Mouse (Mus musculus) embryonic stem cell, embryonic (primary cell): ENCODE results near the gene Mien1.

Experiments used
- CTCF ChIA-PET, 4 experiments: fragments of 300-600 bp in 2 of 4; fragments of 350-600 bp in 2 of 4; sonication (Branson Sonifier 250); formaldehyde crosslinking; loops; one replicate each; lab custom pipeline; 2022; ENCODE audit warnings: inconsistent platforms in 2 of 4; lab: Charles Lee
- POLR2A ChIA-PET, 4 experiments: fragments of 300-600 bp in 2 of 4; fragments of 350-600 bp in 2 of 4; sonication (Branson Sonifier 250); formaldehyde crosslinking; loops; one replicate each; lab custom pipeline; 2022; ENCODE audit warnings: antibody characterized with exemption in 4 of 4, inconsistent platforms in 1 of 4; lab: Charles Lee

The Mien1 gene

DNA sequence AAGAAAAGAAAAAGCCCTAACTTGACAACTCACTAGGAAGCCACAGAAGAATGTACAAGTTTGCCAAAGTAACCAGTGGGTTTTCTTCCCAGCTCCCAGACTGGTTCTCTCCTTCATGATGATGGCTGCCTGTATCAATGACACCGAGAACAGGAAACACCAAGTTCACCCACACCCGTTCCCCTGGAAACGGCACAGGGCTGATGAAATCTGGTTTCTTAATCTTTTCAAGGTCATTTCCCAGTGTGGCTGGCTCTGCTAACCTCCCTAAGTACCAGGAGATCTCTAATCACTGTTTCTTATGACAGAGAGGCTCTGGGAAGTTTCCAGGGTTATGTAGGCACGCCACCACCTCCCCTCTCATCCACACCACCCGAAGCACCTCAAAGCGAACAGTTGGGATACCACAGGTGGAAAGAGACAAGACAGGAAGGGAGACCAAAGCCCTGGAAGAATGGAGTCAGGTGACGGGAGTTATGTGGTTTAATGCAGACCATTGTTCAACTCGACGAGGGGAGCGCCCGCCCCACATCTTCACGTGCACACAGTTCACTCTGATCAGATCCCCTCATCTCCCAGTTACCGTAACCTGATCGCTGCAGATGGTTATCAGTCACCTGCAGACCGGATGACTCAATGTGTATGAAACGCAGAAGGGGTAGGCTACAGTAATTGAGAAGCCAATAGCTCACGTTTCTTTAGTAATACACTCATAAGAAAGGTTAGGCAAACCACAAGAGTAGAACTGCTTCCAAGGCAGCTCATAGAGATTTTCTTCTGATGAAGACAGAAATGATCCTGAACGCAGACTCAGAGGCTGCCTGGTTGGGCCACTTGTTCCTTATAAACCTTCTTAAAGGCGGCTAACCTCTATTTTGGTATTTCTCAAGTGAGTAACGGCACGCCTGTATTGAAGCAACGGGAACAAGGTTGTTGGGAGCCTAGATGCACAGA is 31.2 kb upstream of the Mien1 start:
- POLR2A ChIA-PET: interaction anchor here in 3 of 4 experiments (0.6 to 2.3 kb wide), 20 partner anchors 8 to 412 kb away, joined by 3 to 18 read pairs (median 3); partner anchors contain the start of gene Mien1 (in 2 of the 3)
- CTCF ChIA-PET: interaction anchor here (0.5 to 2.0 kb wide), 10 partner anchors 12 to 451 kb away, joined by 3 to 9 read pairs (median 4); no protein-coding TSS in a partner anchor

DNA sequence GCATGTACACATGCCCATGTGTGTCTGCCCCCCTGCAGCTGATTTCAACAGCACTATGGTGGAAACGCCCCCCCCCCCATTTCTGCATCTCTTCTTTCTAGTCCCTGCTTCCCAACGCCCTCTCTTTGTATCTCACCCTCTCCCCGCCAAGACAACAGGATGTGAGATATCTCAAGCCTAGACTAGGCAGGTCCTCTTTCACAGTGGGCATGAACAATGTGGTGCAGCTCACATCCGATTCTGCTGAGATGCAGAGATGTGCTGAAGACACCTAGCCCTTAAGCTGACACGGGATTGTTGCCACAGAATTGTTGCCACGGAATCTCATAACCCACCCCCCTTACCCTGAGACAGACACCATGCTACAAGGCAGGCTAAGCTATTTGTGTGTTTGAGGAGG is 25.7 kb upstream of the Mien1 start:
- CTCF ChIA-PET: interaction anchor here in 2 of 4 experiments (0.9 to 2.3 kb wide), 3 partner anchors 61 to 122 kb away, joined by 3 to 7 read pairs (median 4); no protein-coding TSS in a partner anchor
- POLR2A ChIA-PET: interaction anchor here in 2 of 4 experiments (0.5 to 1.5 kb wide), 3 partner anchors 16 to 123 kb away, joined by 3 to 4 read pairs (median 4); partner anchors contain the start of gene Ormdl3 (in 1 of the 2)

DNA sequence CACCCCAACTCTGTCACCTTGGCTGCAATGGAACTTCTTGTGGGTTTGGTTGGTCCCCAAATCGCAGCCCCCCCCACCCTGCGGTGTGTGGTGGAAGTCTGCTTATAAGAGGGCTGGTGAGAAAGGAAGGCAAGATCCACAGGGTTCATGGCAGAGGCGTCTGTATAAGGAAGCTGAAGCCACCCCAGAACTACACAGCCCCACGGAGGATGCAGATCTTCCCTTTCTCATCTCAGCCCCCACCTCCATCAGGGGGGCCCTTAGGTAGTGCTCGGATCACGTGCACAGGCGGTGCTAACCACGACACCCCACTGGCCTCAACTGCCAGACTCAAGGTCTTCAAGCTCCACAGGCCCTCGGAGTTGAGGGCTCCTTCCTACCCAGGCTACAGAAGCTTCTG is 25.1 kb upstream of the Mien1 start:
- CTCF ChIA-PET: interaction anchor here in 2 of 4 experiments (0.7 to 2.3 kb wide), 5 partner anchors 60 to 128 kb away, joined by 3 to 7 read pairs (median 3); no protein-coding TSS in a partner anchor

DNA sequence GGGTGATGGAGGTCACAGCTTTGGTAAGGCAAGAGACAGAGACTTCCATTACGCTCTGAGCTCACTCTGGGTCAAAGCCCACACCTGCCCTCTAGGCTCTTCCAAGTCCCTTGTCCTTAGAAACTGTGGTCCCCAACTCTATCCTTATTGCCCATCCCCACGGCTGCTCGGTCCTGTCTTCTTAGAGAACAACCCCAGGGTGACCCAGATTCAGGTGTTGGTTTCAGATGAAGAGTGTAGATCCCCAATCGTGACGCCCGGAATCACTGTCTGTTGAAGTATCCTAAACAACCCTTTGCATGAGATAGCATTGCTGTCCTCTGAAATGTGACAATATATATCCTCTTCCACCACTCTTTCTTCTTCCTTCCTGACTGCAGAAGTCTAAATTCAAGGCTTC is 23.5 kb upstream of the Mien1 start:
- CTCF ChIA-PET: no interaction called here
- POLR2A ChIA-PET: interaction anchor here in 2 of 4 experiments (0.6 to 1.4 kb wide), 5 partner anchors 8 to 125 kb away, joined by 3 to 5 read pairs (median 3); partner anchors contain the start of gene Ormdl3 (in 1 of the 2)

More for the DNA sequence above, 25.1 kb upstream of the Mien1 start:
- POLR2A ChIA-PET: interaction anchor here in 3 of 4 experiments (1.0 to 1.5 kb wide), 4 partner anchors 15 to 124 kb away, joined by 3 to 5 read pairs (median 4); partner anchors contain the start of gene Ormdl3 (in 1 of the 3)

- CTCF ChIA-PET: interaction anchor here in 3 of 4 experiments (0.5 to 7.2 kb wide), 5 partner anchors 93 to 874 kb away, joined by 3 to 45 read pairs (median 4); no protein-coding TSS in a partner anchor
- POLR2A ChIA-PET: interaction anchor here in 2 of 4 experiments (0.5 to 1.3 kb wide), 7 partner anchors 9 to 273 kb away, joined by 3 to 5 read pairs (median 3); partner anchors contain the start of gene Grb7 (in 1 of the 2)
Observed at GRCm38 (mm10) chr11:98461109-98461720, 22.4 kb upstream of the Mien1 start.

DNA sequence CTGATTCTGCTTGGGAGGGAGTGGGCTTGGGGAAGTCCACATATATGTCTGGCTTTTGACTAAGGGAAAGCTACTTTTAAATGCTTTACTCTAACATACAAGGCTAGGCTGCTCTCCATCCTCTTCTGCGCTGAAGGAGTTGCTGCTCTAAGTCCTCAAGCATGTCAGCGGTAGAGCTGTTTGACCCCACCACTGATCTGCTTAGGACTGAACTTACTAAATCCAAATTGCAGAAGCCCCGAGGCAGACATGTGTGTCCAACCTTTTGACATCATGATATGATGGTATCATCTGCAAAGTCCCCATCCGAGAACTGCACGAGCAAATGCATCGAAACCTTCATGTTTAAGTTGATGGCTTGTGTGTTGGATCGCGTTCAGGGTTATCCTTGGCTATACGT is 21.1 kb upstream of the Mien1 start:
- ChIA-PET CTCF (interaction anchor here in 1 of 4 experiments (7.2 kb wide), 1 partner anchor 118 kb away, joined by 45 read pairs; no protein-coding TSS in a partner anchor), POLR2A (interaction anchor here in 2 of 4 experiments (0.9 to 3.2 kb wide), 6 partner anchors 10 to 123 kb away, joined by 3 to 18 read pairs (median 6); partner anchors contain the start of genes Mien1 (in 1 of the 2), Stard3 (in 1 of the 2) and Zpbp2 (in 1 of the 2))

GRCm38 (mm10) chr11:98459071-98459741 is 20.4 kb upstream of the Mien1 start:
- POLR2A ChIA-PET: interaction anchor here in 3 of 4 experiments (0.5 to 3.5 kb wide), 16 partner anchors 10 to 677 kb away, joined by 3 to 22 read pairs (median 7); partner anchors contain the start of genes Grb7 (in 1 of the 3), Mien1 (in 1 of the 3), Rpl23 (in 1 of the 3) and Stard3 (in 1 of the 3)

DNA sequence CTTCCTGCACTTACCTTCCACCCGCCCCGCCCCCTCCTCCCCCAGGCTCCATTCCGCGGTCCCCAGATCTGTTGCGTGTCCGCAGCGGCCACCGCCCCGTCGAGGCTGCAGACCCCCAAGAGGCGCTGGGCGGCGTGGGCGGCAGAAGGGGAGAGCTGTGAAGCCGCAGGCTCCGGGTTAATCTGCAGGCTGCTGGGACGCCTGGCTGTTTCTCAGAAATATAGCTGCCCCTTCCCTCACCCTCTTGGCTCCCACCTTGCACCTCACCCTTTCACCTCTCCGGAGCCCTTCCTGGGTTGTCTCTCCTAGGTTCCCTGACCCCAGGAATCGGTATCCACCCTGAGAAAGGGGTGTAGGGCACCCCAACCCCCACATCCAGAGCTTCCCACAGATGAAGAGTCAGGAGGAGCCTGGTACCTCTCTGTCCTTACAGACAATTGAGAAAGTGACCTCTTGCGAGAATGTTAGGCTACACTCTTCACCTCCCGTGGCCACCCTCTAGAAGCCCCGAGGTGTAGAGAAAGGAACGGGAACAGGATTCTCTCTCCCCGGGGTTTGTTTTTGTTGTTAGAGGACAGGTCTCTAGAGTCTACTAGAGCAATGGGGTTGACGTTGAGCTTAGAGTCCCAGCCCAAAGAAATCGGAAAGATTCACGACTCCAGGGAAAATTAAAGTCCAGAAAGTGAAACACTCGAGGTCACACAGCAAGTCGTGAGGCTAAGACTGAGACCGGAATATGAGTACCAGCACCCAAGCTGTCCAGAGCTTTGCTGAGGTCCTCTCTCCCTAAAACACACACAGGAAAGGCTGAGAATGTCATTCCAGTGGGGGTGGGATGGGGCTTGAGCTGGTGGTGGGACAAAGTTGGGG is 19.6 kb upstream of the Mien1 start:
- ChIA-PET POLR2A (interaction anchor here in 3 of 4 experiments (0.5 to 3.5 kb wide), 49 partner anchors 9 to 676 kb away, joined by 3 to 22 read pairs (median 4); partner anchors contain the start of genes Mien1 (in 3 of the 3), Ormdl3 (in 2 of the 3), Pgap3 (in 2 of the 3) and Erbb2 (in 1 of the 3)), CTCF (interaction anchor here (0.5 to 7.2 kb wide), 64 partner anchors 8 to 1862 kb away, joined by 3 to 45 read pairs (median 3); partner anchors contain the start of genes Mien1 (in 3 of the 4), Stard3 (in 2 of the 4), Tcap (in 2 of the 4) and Zpbp2 (in 2 of the 4))

More at GRCm38 (mm10) chr11:98459071-98459741, 20.4 kb upstream of the Mien1 start:
- CTCF ChIA-PET: interaction anchor here in 3 of 4 experiments (1.3 to 7.2 kb wide), 8 partner anchors 11 to 118 kb away, joined by 3 to 45 read pairs (median 10); partner anchors contain the start of genes Mien1 (in 1 of the 3) and Zpbp2 (in 1 of the 3)

DNA sequence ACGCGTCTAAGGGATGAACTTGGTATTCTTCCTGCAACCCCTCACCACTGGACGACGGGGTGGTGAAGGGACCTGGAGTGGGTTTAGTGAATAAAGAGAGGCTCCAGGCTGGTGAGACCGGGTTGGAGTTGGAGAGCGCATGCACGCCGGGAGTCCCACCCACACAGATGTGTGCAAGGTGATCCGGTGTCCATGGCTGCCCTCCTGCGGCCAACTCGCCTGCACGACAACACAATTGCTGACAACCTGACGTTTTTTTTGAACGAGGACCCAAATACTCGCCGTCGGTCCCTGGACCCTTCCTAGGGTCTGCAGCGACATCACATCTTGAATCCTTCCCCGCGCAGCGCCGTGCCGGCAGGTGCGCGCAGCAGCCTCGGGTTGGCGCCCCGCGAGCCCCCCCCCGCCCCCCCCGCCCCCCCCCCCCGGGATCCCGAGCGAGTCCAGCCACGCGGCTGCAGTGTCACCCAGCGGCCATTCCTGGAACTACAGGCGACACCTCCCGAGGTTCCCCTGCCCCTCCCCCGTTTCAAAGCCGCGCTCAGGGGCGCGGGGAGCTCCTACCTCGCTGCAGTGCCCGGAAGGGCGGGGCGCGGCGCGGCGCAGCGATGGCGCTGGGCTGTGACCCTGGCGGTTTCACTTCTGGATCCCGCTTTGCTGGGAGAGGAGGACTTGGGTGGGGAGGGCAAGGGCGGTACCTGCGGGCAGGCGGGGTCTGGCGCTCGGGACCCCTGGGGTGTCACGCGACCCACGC is 18.8 kb upstream of the Mien1 start:
- ChIA-PET CTCF (interaction anchor here (0.5 to 7.2 kb wide), 65 partner anchors 9 to 1863 kb away, joined by 3 to 45 read pairs (median 3); partner anchors contain the start of genes Mien1 (in 3 of the 4), Stard3 (in 2 of the 4), Tcap (in 2 of the 4) and Zpbp2 (in 2 of the 4)), POLR2A (interaction anchor here in 3 of 4 experiments (0.6 to 3.5 kb wide), 48 partner anchors 8 to 318 kb away, joined by 3 to 22 read pairs (median 4); partner anchors contain the start of genes Erbb2 (in 2 of the 3), Mien1 (in 2 of the 3), Ormdl3 (in 2 of the 3) and Pgap3 (in 2 of the 3))

- ChIA-PET CTCF (interaction anchor here (0.6 to 7.2 kb wide), 22 partner anchors 9 to 330 kb away, joined by 3 to 45 read pairs (median 4); partner anchors contain the start of genes Lrrc3c (in 1 of the 4), Mien1 (in 1 of the 4), Ormdl3 (in 1 of the 4) and Ppp1r1b (in 1 of the 4)), POLR2A (interaction anchor here in 3 of 4 experiments (0.7 to 3.5 kb wide), 13 partner anchors 8 to 115 kb away, joined by 3 to 22 read pairs (median 8); partner anchors contain the start of genes Erbb2 (in 1 of the 3), Grb7 (in 1 of the 3), Mien1 (in 1 of the 3) and Stard3 (in 1 of the 3))
Observed at GRCm38 (mm10) chr11:98456945-98457344, 18.2 kb upstream of the Mien1 start.

DNA sequence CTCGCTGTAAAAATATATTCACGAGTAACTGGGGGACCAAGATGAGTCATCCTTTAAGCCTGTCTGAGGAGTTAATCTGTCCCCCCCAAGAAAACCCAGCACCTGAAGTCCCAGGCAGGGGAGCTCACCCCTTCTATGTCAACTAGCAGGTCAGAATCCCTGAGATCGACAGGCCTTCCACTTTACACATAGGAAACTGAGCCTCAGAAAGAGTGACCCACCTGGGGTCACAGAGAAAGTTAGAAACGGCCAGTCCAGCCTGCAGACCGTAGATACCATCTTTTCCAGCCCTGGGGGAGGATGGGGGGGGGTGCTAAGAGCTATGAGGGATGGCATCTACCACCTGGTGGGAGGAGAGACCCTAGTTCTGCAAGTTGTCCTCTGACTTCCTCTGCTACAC is 17.8 kb upstream of the Mien1 start:
- POLR2A ChIA-PET: interaction anchor here in 2 of 4 experiments (0.9 to 3.5 kb wide), 8 partner anchors 8 to 131 kb away, joined by 3 to 22 read pairs (median 4); partner anchors contain the start of genes Erbb2 (in 1 of the 2), Grb7 (in 1 of the 2), Mien1 (in 1 of the 2) and Ormdl3 (in 1 of the 2)
- CTCF ChIA-PET: interaction anchor here (0.6 to 7.2 kb wide), 18 partner anchors 9 to 223 kb away, joined by 3 to 45 read pairs (median 4); partner anchors contain the start of genes Lrrc3c (in 2 of the 4), Mien1 (in 1 of the 4), Ormdl3 (in 1 of the 4) and Ppp1r1b (in 1 of the 4)

GRCm38 (mm10) chr11:98455484-98455883 is 16.7 kb upstream of the Mien1 start:
- ChIA-PET CTCF (interaction anchor here (0.6 to 7.2 kb wide), 14 partner anchors 8 to 207 kb away, joined by 3 to 45 read pairs (median 4); partner anchors contain the start of gene Mien1 (in 2 of the 4)), POLR2A (interaction anchor here in 2 of 4 experiments (0.6 to 1.6 kb wide), 3 partner anchors 17 to 380 kb away, joined by 3 to 5 read pairs (median 3); partner anchors contain the start of genes Mien1 (in 1 of the 2) and Ormdl3 (in 1 of the 2))

DNA sequence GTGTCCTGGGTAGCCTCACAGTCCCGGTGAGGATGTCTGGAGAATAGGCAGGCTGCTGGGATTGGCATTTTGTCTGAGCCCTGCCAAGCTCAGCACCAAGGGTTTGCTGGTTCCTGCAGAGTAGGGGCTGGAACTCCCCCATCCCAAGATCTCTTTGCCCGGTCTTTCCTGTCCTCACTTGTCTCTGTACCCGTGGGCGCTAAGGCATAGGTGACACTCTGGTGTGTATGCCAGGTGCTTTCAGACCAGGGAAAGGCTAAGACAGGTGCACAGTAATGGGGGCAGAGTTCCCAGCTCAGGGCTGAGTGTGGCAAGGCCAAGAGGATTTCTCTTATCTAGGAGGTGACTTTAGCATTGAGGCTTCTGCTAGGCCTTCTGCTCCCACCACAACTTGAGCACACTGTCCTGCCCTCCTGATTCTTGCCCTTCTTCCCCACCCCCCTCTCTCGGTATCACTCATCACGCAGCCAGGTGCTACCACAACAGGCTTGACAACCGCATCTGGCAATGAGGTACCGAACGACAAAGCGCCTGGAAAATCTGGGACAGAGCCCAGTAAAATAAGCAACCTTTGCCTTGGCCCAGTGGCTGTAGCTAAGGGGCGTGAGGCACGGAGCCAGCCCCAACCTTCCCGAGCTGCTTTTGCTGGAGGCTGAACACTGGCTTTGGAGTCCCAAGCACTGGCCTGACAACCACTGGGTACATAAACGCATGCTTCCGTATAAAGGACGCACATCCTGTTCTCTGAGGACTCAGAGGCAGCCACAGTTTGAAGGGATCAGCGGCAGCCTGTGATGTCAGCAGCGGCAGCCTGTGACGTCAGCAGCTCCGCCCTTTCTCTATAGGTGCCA is 11.4 kb upstream of the Mien1 start:
- POLR2A ChIA-PET: interaction anchor here in 3 of 4 experiments (0.6 to 2.3 kb wide), 6 partner anchors 12 to 139 kb away, joined by 3 to 6 read pairs (median 3); partner anchors contain the start of genes Erbb2 (in 1 of the 3) and Mien1 (in 1 of the 3)
- CTCF ChIA-PET: interaction anchor here in 2 of 4 experiments (1.1 to 1.7 kb wide), 3 partner anchors 11 to 223 kb away, joined by 3 to 5 read pairs (median 4); partner anchors contain the start of gene Mien1 (in 1 of the 2)
